Mouse (Mus musculus) small intestine, adult 2 months (tissue): ENCODE measurements around the gene Zfp385c. TPM values are rescaled to one million over a fixed set of nuclear protein-coding genes. Genes with fewer than 3 reads are reported as not detected.

Source experiments
- H3K27ac ChIP-seq: fragments of 200-500 bp; 2 replicates; pipeline ENCODE4 v1.5.1; 2012; ENCODE audit warnings: low read depth, low read length, control low read depth, inconsistent platforms; ENCODE audit not compliant: insufficient read depth
- H3K27me3 ChIP-seq: fragments of 200-500 bp; 2 replicates; pipeline ENCODE4 v1.6.1; 2012; ENCODE audit warnings: mild to moderate bottlenecking, moderate library complexity, low read length, inconsistent platforms; ENCODE audit not compliant: control insufficient read depth, insufficient read depth
- H3K36me3 ChIP-seq: fragments of 200-500 bp; 2 replicates; pipeline ENCODE4 v1.6.1; 2012; ENCODE audit warnings: mild to moderate bottlenecking, low read length, control low read depth, inconsistent platforms; ENCODE audit not compliant: control insufficient read depth, insufficient read depth
- H3K4me1 ChIP-seq: fragments of 200-500 bp; 2 replicates; pipeline ENCODE4 v1.6.1; 2012; ENCODE audit warnings: low read length, inconsistent platforms, mixed read lengths; ENCODE audit not compliant: control insufficient read depth, insufficient read depth, insufficient read length
- H3K4me3 ChIP-seq: fragments of 200-500 bp; 2 replicates; pipeline ENCODE4 v1.5.1; 2012; ENCODE audit warnings: low read depth, mild to moderate bottlenecking, control low read depth, inconsistent platforms, low read length, moderate library complexity
- CTCF ChIP-seq: fragments of 200-500 bp; IDR thresholded peaks from 2 replicates; pipeline ENCODE4 v1.5.1; 2012; ENCODE audit warnings: low read depth, mild to moderate bottlenecking, control low read depth, inconsistent platforms, low read length, moderate library complexity, mixed read lengths; ENCODE audit not compliant: insufficient replicate concordance, insufficient read length; ENCODE audit errors: extremely low read depth
- POLR2A ChIP-seq: fragments of 200-500 bp; IDR thresholded peaks from 2 replicates; pipeline ENCODE4 v1.6.1; 2012; ENCODE audit warnings: low read depth, mild to moderate bottlenecking, control low read depth, inconsistent platforms, low read length, moderate library complexity
- WGBS: fragments of 180-500 bp; shearing (Covaris S2); methylation state at CpG from one replicate; pipeline ENCODE4 v1.1.7; 2018; 5-methylcytosine and 5-hydroxymethylcytosine counted together
- polyA plus RNA-seq: library from polyadenylated mRNA; depleted of rRNA; stranded (reverse); fragments of >200 nt; gene quantifications from 2 replicates; pipeline ENCODE4 v1.2.3, GENCODE M21; 2012; rRNA removed

Gene Zfp385c
- 0.14 and 0.62 TPM in 2 replicates for polyA plus RNA-seq

- Histone ChIP-seq H3K27me3 (no peaks in the 10 kb centered on the region), H3K4me1 (peaks cover 6% of the 10 kb centered on the region; the same call in 1 of the 2 replicates), H3K4me3 (peak within 1 kb of the TSS; percentile 61), H3K27ac (no peak within 1 kb of the TSS), H3K36me3 (0 out of 2 replicates have a peak, but pooled peaks cover 1% of the 10 kb centered on the region)
- TF ChIP-seq CTCF (no peak), POLR2A (no peak)
- 2% methylated on average over 23 of the region's 23 CpGs for WGBS
These were observed at the start of gene Zfp385c for GRCm38 (mm10) chr11:100692164-100692616. TSS of gene Zfp385c (minus strand) at chr11:100692455.

- Histone ChIP-seq H3K4me3 (no peak overlapping the region), H3K27ac (no peak overlapping the region), H3K36me3 (no peaks in the 10 kb centered on the region), H3K27me3 (no peaks in the 10 kb centered on the region), H3K4me1 (peaks cover 4% of the 10 kb centered on the region; the same call in 1 of the 2 replicates)
- WGBS, result 75% methylated on average over 6 of the region's 6 CpGs
- TF ChIP-seq POLR2A, result no peak
- no peak for TF ChIP-seq CTCF
These were observed 49.1 kb upstream of the Zfp385c start for GRCm38 (mm10) chr11:100741348-100741747.

DNA sequence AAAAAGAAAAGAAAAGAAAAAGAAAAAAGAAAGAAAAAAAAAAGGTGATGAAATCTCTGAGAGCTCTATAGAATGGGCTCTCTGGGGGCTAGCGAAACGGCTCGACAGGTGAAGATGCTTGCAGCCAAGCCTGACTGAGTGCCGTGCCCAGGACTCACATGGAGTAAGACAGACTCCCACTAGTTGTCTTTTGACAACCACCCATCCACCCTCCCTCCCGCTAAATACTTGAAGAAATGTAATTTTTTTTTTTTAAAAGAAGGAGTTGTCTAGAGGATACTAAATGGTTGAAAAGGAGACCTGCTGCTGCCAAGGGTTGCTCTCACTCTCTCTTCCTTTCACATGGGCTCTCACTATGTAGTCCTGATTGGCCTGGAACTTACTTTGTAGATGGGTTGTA lies 46.5 kb upstream of the Zfp385c start:
- peaks cover 18% of the 10 kb centered on the region for H3K4me1 ChIP-seq
- no peak overlapping the region for H3K4me3 ChIP-seq
- H3K36me3 ChIP-seq, result no peaks in the 10 kb centered on the region
- H3K27ac ChIP-seq, result no peak overlapping the region
- no peaks in the 10 kb centered on the region for H3K27me3 ChIP-seq
- WGBS, result 16% methylated on average over 5 of the region's 5 CpGs
- no peak for TF ChIP-seq POLR2A
- no peak for TF ChIP-seq CTCF

DNA sequence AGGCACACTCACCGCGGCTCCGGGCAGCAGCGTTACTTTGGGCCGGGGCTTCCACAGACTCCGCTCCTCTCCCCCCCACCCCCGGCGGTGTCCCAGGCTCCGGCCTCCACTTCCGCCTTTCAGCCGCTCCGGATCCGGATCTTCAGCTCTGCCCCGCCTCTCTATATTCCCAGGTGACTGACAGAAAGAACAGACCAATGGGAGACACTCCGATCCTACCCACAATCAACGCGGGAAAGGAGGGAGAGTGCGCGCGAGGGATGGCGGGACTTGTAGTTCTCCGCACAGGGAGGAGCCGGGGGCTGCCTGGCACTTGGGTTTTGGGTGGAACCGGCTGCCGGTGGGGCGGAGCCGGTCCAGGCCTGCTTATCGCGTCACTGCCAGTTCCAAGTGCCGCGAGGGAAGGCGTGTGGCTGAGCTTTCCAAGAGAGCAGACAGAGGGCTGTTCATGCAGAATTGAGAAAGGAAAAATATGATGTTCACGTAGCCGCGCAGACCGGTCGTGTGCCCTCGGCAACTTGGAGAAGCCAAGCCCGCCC lies 45.9 kb upstream of the Zfp385c start, which contains the start of gene Rab5c:
Gene Rab5c, minus strand, starts transcription at position 150 of the 539 bp plus-strand sequence.
- TF ChIP-seq POLR2A (peak; percentile 64; the same call in 1 of the 2 replicates), CTCF (no peak)
- under 1% methylated on average over 39 of the region's 39 CpGs for WGBS
- peak within 1 kb of the TSS; percentile 92 for H3K4me3 ChIP-seq
- peak within 1 kb of the TSS; percentile 71 for H3K27ac ChIP-seq
- peaks cover 18% of the 10 kb centered on the region for H3K4me1 ChIP-seq
- H3K27me3 ChIP-seq, result no peaks in the 10 kb centered on the region
- H3K36me3 ChIP-seq, result peaks cover 2% of the 10 kb centered on the region; the same call in 1 of the 2 replicates

GRCm38 (mm10) chr11:100737105-100737733 lies 45.0 kb upstream of the Zfp385c start:
- TF ChIP-seq CTCF (no peak; the same call in 1 of the 2 replicates), POLR2A (no peak)
- peak overlapping the region; percentile 92 for H3K4me3 ChIP-seq
- H3K4me1 ChIP-seq, result peaks cover 18% of the 10 kb centered on the region

GRCm38 (mm10) chr11:100736746-100737080 lies 44.5 kb upstream of the Zfp385c start:
- TF ChIP-seq CTCF (no peak), POLR2A (no peak)
- peaks cover 18% of the 10 kb centered on the region for H3K4me1 ChIP-seq
- H3K36me3 ChIP-seq, result peaks cover 4% of the 10 kb centered on the region
- peak overlapping the region; percentile 92; the same call in 1 of the 2 replicates for H3K4me3 ChIP-seq
- peak overlapping the region; percentile 71 for H3K27ac ChIP-seq
- H3K27me3 ChIP-seq, result no peaks in the 10 kb centered on the region
- WGBS, result 19% methylated on average over 4 of the region's 4 CpGs

More at GRCm38 (mm10) chr11:100737105-100737733, 45.0 kb upstream of the Zfp385c start:
- H3K36me3 ChIP-seq, result peaks cover 4% of the 10 kb centered on the region; the same call in 1 of the 2 replicates
- no peaks in the 10 kb centered on the region for H3K27me3 ChIP-seq
- peak overlapping the region; percentile 71 for H3K27ac ChIP-seq
- WGBS, result under 1% methylated on average over 13 of the region's 13 CpGs
